Comparison of ENCODE assay signal across 11 mouse cellular contexts in genomic region chr17:25663213-25663835, GRCm38 (mm10). TPM values are rescaled to one million over a fixed set of nuclear protein-coding genes. Genes with fewer than 3 reads are reported as not detected.
DNase-seq lines count a peak whose midpoint lies in the region; ATAC-seq and TF ChIP-seq lines count a peak whose summit lies in the region.
"Had no signal": no experiment of that assay in that cellular context is flagged by ENCODE, and none has a peak within 500 bp of the region (broad histone marks: within the 10 kb centered on the region; RNA-seq: fewer than 3 reads in every experiment).

No protein-coding gene starts in this region.

- no peaks in the 10 kb centered on the region for H3K9me3 ChIP-seq in embryonic facial prominence, embryonic 12.5 days
- H3K9me3 ChIP-seq in intestine, embryonic 16.5 days (ENCODE audit: control insufficient read depth, low read length) = no peaks in the 10 kb centered on the region

- H3K4me1 ChIP-seq in embryonic facial prominence, embryonic 12.5 days = peaks cover 10% of the 10 kb centered on the region
- H3K4me1 ChIP-seq in intestine, embryonic 16.5 days (ENCODE audit: control insufficient read depth, insufficient read depth, low read length) = no peaks in the 10 kb centered on the region

- H3K27ac ChIP-seq in layer of hippocampus, adult 2 months = peak overlapping the region; percentile 48; the same call in 1 of the 2 replicates
- H3K27ac ChIP-seq in embryonic facial prominence, embryonic 12.5 days = peak overlapping the region; percentile 26; the same call in 1 of the 2 replicates
- H3K27ac ChIP-seq in intestine, embryonic 16.5 days (ENCODE audit: low read length) = no peak overlapping the region

- 51% methylated on average over 12 of the region's 12 CpGs for WGBS in embryonic facial prominence, embryonic 12.5 days
- 50% methylated on average over 12 of the region's 12 CpGs for WGBS in intestine, embryonic 16.5 days

- peak in 1 of 2 experiments; percentile 45 for DNase-seq in layer of hippocampus, adult 2 months (ENCODE audit: low spot score in 2 of 2)
- no peak for DNase-seq in layer of hippocampus, adult 18-20 months (ENCODE audit: low spot score in 2 of 2)
- peak; percentile 76 for DNase-seq in brain, adult 2 months (ENCODE audit: low read depth, low spot score)
- DNase-seq in spleen, postnatal 14 days (ENCODE audit: low spot score in 2 of 2) = no peak
- DNase-seq: gastrocnemius, postnatal 25 days; lung, adult 2 months; thymus, postnatal 25 days had no signal

- peaks cover 11% of the 10 kb centered on the region; the same call in 1 of the 2 replicates for H3K36me3 ChIP-seq in embryonic facial prominence, embryonic 12.5 days
- no peaks in the 10 kb centered on the region for H3K36me3 ChIP-seq in intestine, embryonic 16.5 days (ENCODE audit: control insufficient read depth, insufficient read depth, low read length)

- no peak for TF ChIP-seq CTCF in layer of hippocampus, adult 2 months (conservative IDR thresholded peaks at IDR 0.05)

- H3K4me3 ChIP-seq in layer of hippocampus, adult 2 months = no peak overlapping the region
- H3K4me3 ChIP-seq in embryonic facial prominence, embryonic 12.5 days = no peak overlapping the region
- no peak overlapping the region for H3K4me3 ChIP-seq in intestine, embryonic 16.5 days (ENCODE audit: low read length)

- H3K4me2 ChIP-seq in embryonic facial prominence, embryonic 12.5 days (replicated peaks) = no peak overlapping the region
- H3K4me2 ChIP-seq in intestine, embryonic 16.5 days (ENCODE audit: low read depth, low read length) = no peak overlapping the region

- H3K9ac ChIP-seq in embryonic facial prominence, embryonic 12.5 days = no peak overlapping the region
- peak overlapping the region; percentile 24; the same call in 1 of the 2 replicates for H3K9ac ChIP-seq in intestine, embryonic 16.5 days (ENCODE audit: low read depth, low read length)

- no peaks in the 10 kb centered on the region for H3K27me3 ChIP-seq in embryonic facial prominence, embryonic 12.5 days
- H3K27me3 ChIP-seq in intestine, embryonic 16.5 days (replicated peaks; ENCODE audit: control insufficient read depth, insufficient read depth, low read length) = no peaks in the 10 kb centered on the region

- peak; percentile 71; the same call in 1 of the 2 replicates for ATAC-seq in embryonic facial prominence, embryonic 12.5 days (ENCODE audit: insufficient number of reproducible peaks, insufficient read depth, low FRiP score, low TSS enrichment)
- ATAC-seq in intestine, embryonic 16.5 days = 0 out of 2 replicates have a peak, but pooled peaks have one; percentile 23
- no peak for ATAC-seq in granulocyte monocyte progenitor cell, adult 5-6 weeks (replicated peaks; ENCODE audit: poor library complexity, severe bottlenecking)

RNA-seq across cellular contexts. Expression of gene Gng13, which starts 53.6 kb away (rescaled TPM):
- 100 to 1,000 TPM; 106 to 122 TPM for total RNA-seq in layer of hippocampus, adult 2 months (2021)
- 100 to 1,000 TPM; 130 to 131 TPM for total RNA-seq in layer of hippocampus, adult 18-20 months (2021)
- polyA plus RNA-seq in embryonic facial prominence, embryonic 12.5 days (2016; fragmentation: Nextera tagmentation; extraction: Ambion mirVana) = 2.6 and 5.6 TPM in 2 replicates
- 1.9 TPM in 2 replicates for polyA plus RNA-seq in intestine, embryonic 16.5 days (2015; fragmentation: Nextera tagmentation; extraction: Ambion mirVana)
- total RNA-seq in granulocyte monocyte progenitor cell, adult 5-6 weeks (2014; fragmentation: Nextera tagmentation) = not detected in 2 replicates
- total RNA-seq in granulocyte monocyte progenitor cell, adult 5-6 weeks (2017) = not detected in 2 replicates
- total RNA-seq: common myeloid progenitor, adult 5-6 weeks; gastrocnemius, postnatal 25 days had no signal
- polyA plus RNA-seq: lung, adult 2 months had no signal

Comparison
In these comparisons a context has a peak if more than half of its experiments do, and no peak if none do; other contexts are left out.
1. RNA of gene Gng13, which starts 53.6 kb away (total RNA-seq): 130 to 131 TPM in layer of hippocampus, adult 18-20 months and 106 to 122 TPM in layer of hippocampus, adult 2 months; not detected in granulocyte monocyte progenitor cell, adult 5-6 weeks; every median in the first group is over 100 times any median in the second.